Mouse (Mus musculus) lung, adult 2 months (tissue): ENCODE measurements around the gene Ube2t.

Experiments used
- CTCF ChIP-seq: fragments of 200-500 bp; IDR thresholded peaks from 2 replicates; pipeline ENCODE4 v1.5.1; 2011; ENCODE audit warnings: mild to moderate bottlenecking, low read length, control low read depth; ENCODE audit not compliant: insufficient read depth
- POLR2A ChIP-seq: fragments of 200-500 bp; IDR thresholded peaks from 2 replicates; pipeline ENCODE4 v1.6.1; 2011; ENCODE audit warnings: low read depth, mild to moderate bottlenecking, control low read depth, low read length, borderline replicate concordance; ENCODE audit errors: extremely low read depth

- no peak for TF ChIP-seq CTCF
- TF ChIP-seq POLR2A: no peak
These were observed 58.6 kb downstream of the Ube2t start for GRCm38 (mm10) chr1:135020970-135021369.
